Mouse (Mus musculus) telencephalon, adult 2 months (tissue): ENCODE data around the gene Spryd4.
"Not testable (repeated sequence)": the region's sequence is repeated elsewhere in the genome, so short reads cannot be mapped to it uniquely, and the experiment has no call there.

Experiments
- DNase-seq: peaks from one replicate; pipeline ENCODE4 v3.0.0-alpha.2; 2011; ENCODE audit warnings: low read depth, low spot score

The Spryd4 gene

GRCm38 (mm10) chr10:128225538-128225937, 13.9 kb upstream of the Spryd4 start, which contains the start of gene Mip:
Gene Mip, plus strand, starts transcription at chr10:128225838.
- no peak for DNase-seq

- no peak for DNase-seq
Observed at GRCm38 (mm10) chr10:128225064-128225463, 13.5 kb upstream of the Spryd4 start.

GRCm38 (mm10) chr10:128221533-128222286, 10.1 kb upstream of the Spryd4 start:
- no peak for DNase-seq

GRCm38 (mm10) chr10:128218387-128219117, 6.9 kb upstream of the Spryd4 start:
- no peak for DNase-seq

- no peak for DNase-seq
Observed at GRCm38 (mm10) chr10:128214981-128215380, 3.4 kb upstream of the Spryd4 start.

- DNase-seq: not testable (repeated sequence)
Observed at GRCm38 (mm10) chr10:128214112-128214511, 2.5 kb upstream of the Spryd4 start.

- DNase-seq: peak; percentile 43
Observed at GRCm38 (mm10) chr10:128212871-128213323, 1.3 kb upstream of the Spryd4 start.

GRCm38 (mm10) chr10:128212148-128212547, 541 bp upstream of the Spryd4 start:
- DNase-seq: no peak

GRCm38 (mm10) chr10:128210954-128211353, 653 bp downstream of the Spryd4 start:
- no peak for DNase-seq

GRCm38 (mm10) chr10:128210131-128210530, 1.5 kb downstream of the Spryd4 start:
- DNase-seq: no peak

- no peak for DNase-seq
Observed at GRCm38 (mm10) chr10:128209311-128210009, 2.1 kb downstream of the Spryd4 start.

- no peak for DNase-seq
Observed at GRCm38 (mm10) chr10:128208326-128208725, 3.3 kb downstream of the Spryd4 start.

- DNase-seq: no peak
Observed at GRCm38 (mm10) chr10:128204941-128205340, 6.7 kb downstream of the Spryd4 start.

- no peak for DNase-seq
Observed at GRCm38 (mm10) chr10:128201856-128202255, 9.8 kb downstream of the Spryd4 start.

GRCm38 (mm10) chr10:128194551-128195461, 16.8 kb downstream of the Spryd4 start:
- peak; percentile 70 for DNase-seq

- peak; percentile 94 for DNase-seq
Observed at GRCm38 (mm10) chr10:128194024-128194550, 17.5 kb downstream of the Spryd4 start, which contains the start of gene Gls2. Gene Gls2, plus strand, starts transcription at chr10:128194457.

- DNase-seq: no peak
Observed at GRCm38 (mm10) chr10:128193113-128193512, 18.5 kb downstream of the Spryd4 start.

- not testable (repeated sequence) for DNase-seq
Observed at GRCm38 (mm10) chr10:128192030-128192766, 19.4 kb downstream of the Spryd4 start.

GRCm38 (mm10) chr10:128191472-128191871, 20.1 kb downstream of the Spryd4 start:
- DNase-seq: no peak
